Mouse (Mus musculus): ENCODE results near the gene Psma4. TPM values are rescaled to one million over a fixed set of nuclear protein-coding genes. Genes with fewer than 3 reads are reported as not detected.

Psma4 gene
- total and polyA plus RNA-seq, 2 experiments: 88.1 to 211 TPM

DNA sequence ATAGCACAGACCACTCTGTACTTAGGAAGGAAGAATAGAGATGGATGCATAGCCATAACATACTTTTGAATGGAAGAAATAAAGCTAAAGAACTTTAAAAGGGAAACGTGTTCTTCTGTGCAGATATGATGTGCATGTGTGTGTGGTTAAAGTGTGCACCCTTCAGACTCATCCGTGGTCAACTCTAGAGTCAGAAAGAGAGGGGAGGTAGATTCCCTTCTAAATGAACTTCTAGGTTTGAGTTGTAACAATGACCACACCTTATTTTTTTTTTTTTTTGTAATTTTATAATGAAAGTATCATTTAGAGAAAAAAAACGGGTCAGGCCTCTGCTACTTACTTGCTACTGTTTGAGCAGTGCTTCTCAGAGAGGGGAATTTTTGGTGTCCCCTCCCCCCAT is 39.8 kb downstream of the Psma4 start:
- no peak overlapping the region for H3K4me3 ChIP-seq (ENCODE audit: insufficient read depth, low read depth, low read length)
- no peak overlapping the region for H3K27ac ChIP-seq (replicated peaks; ENCODE audit: insufficient read depth, low read depth, low read length)
- no peaks in the 10 kb centered on the region for H3K27me3 ChIP-seq (ENCODE audit: control insufficient read depth, insufficient read depth, low read length)
- TF ChIP-seq CTCF (IDR thresholded peaks at IDR 0.05; ENCODE audit: low read depth, low read length) (no peak), POLR2A (IDR thresholded peaks at IDR 0.05; ENCODE audit: extremely low read depth, insufficient read depth, low read length) (no peak)
- H3K79me2 ChIP-seq (ENCODE audit: control insufficient read depth, insufficient read depth, low read length): no peaks in the 10 kb centered on the region
- no peak for DNase-seq (ENCODE audit: extremely low read depth, low read depth, low spot score)
- no peaks in the 10 kb centered on the region for H3K4me1 ChIP-seq (ENCODE audit: control insufficient read depth, insufficient read depth, low read length)
- 73% methylated on average over 3 of the region's 3 CpGs for WGBS
- H3K9ac ChIP-seq (ENCODE audit: low read depth, low read length): no peak overlapping the region
- no peaks in the 10 kb centered on the region for H3K36me3 ChIP-seq (ENCODE audit: control insufficient read depth, insufficient read depth, low read length)

DNA sequence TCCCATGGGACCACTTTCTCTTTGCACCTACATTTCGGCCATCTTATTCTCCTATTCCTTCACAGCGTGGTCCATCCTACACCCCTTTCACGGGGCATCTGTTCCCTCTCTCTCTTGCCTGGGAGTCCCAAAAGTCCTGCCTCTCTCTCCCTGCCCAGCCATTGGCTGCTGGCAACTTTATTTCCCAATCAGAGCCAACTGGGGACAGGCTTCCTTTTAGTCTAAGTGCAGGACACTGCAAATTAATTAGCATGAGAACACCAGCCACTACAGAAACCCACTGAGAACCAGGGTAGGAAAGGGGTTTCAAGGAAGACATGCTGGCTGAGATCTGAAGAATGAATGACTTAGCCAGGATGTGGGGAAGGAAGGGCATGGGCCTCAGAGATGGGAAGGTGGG is 43.8 kb downstream of the Psma4 start:
- 69% methylated on average over 3 of the region's 3 CpGs for WGBS
- Histone ChIP-seq H3K4me3 (ENCODE audit: insufficient read depth, low read depth, low read length) (no peak overlapping the region), H3K36me3 (ENCODE audit: control insufficient read depth, insufficient read depth, low read length) (no peaks in the 10 kb centered on the region), H3K27ac (replicated peaks; ENCODE audit: insufficient read depth, low read depth, low read length) (no peak overlapping the region), H3K9ac (ENCODE audit: low read depth, low read length) (no peak overlapping the region), H3K79me2 (ENCODE audit: control insufficient read depth, insufficient read depth, low read length) (no peaks in the 10 kb centered on the region), H3K4me1 (ENCODE audit: control insufficient read depth, insufficient read depth, low read length) (no peaks in the 10 kb centered on the region), H3K27me3 (ENCODE audit: control insufficient read depth, insufficient read depth, low read length) (no peaks in the 10 kb centered on the region)
- no peak for DNase-seq (ENCODE audit: extremely low read depth, low read depth, low spot score)
- no peak for TF ChIP-seq CTCF (IDR thresholded peaks at IDR 0.05; ENCODE audit: low read depth, low read length)
- TF ChIP-seq POLR2A (IDR thresholded peaks at IDR 0.05; ENCODE audit: extremely low read depth, insufficient read depth, low read length): no peak

DNA sequence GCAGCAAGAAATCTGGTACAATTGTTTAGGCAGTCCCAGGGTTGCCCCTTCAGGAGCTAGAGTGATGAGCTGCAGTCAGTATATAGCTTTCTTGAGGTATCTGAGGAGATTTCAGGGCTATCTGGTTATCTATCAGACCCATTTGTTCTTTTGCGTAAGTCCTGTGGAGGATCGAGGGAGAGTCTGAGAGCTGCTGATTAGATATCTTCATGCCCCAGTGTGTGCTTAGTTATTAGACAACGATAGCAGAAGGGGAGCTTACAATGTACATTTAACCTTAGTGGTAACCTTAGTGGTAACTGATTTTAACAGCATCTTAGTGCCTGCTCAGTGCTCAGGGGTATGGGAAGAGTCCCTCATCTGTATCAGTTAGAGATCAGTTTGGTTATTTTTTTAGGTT is 45.1 kb downstream of the Psma4 start:
- no peak for DNase-seq (ENCODE audit: extremely low read depth, low read depth, low spot score)
- Histone ChIP-seq H3K9ac (ENCODE audit: low read depth, low read length) (no peak overlapping the region), H3K27ac (replicated peaks; ENCODE audit: insufficient read depth, low read depth, low read length) (no peak overlapping the region), H3K79me2 (ENCODE audit: control insufficient read depth, insufficient read depth, low read length) (no peaks in the 10 kb centered on the region), H3K27me3 (ENCODE audit: control insufficient read depth, insufficient read depth, low read length) (no peaks in the 10 kb centered on the region), H3K36me3 (ENCODE audit: control insufficient read depth, insufficient read depth, low read length) (no peaks in the 10 kb centered on the region), H3K4me3 (ENCODE audit: insufficient read depth, low read depth, low read length) (no peak overlapping the region), H3K4me1 (ENCODE audit: control insufficient read depth, insufficient read depth, low read length) (no peaks in the 10 kb centered on the region)
- 69% methylated on average over 3 of the region's 3 CpGs for WGBS
- TF ChIP-seq POLR2A (IDR thresholded peaks at IDR 0.05; ENCODE audit: extremely low read depth, insufficient read depth, low read length) (no peak), CTCF (IDR thresholded peaks at IDR 0.05; ENCODE audit: low read depth, low read length) (no peak)

DNA sequence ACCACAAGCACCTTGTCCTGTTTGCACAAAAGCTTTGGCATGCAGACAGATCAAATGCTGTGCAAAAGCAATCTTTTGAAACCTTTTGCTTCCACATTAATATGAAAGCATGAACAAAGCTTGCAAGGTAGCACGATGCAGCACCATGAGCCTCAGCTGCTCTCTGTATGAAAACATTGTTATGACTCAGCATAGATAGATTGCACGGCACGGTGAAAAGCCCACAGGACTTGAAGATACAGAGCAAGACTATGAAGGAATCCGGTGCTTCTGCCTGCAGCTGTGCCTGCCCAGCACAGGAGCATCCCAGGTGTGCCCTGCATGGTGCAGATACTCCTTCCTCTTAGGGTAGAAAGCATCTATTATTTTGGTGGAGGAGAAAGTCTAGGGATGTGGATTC is 53.0 kb downstream of the Psma4 start:
- no peaks in the 10 kb centered on the region for H3K4me1 ChIP-seq (ENCODE audit: control insufficient read depth, insufficient read depth, low read length)
- no peak overlapping the region for H3K27ac ChIP-seq (replicated peaks; ENCODE audit: insufficient read depth, low read depth, low read length)
- H3K79me2 ChIP-seq (ENCODE audit: control insufficient read depth, insufficient read depth, low read length): no peaks in the 10 kb centered on the region
- no peaks in the 10 kb centered on the region for H3K27me3 ChIP-seq (ENCODE audit: control insufficient read depth, insufficient read depth, low read length)
- H3K4me3 ChIP-seq (ENCODE audit: insufficient read depth, low read depth, low read length): no peak overlapping the region
- WGBS: 75% methylated on average over 4 of the region's 4 CpGs
- DNase-seq (ENCODE audit: extremely low read depth, low read depth, low spot score): no peak
- TF ChIP-seq POLR2A (IDR thresholded peaks at IDR 0.05; ENCODE audit: extremely low read depth, insufficient read depth, low read length) (no peak), CTCF (IDR thresholded peaks at IDR 0.05; ENCODE audit: low read depth, low read length) (no peak)
- H3K36me3 ChIP-seq (ENCODE audit: control insufficient read depth, insufficient read depth, low read length): no peaks in the 10 kb centered on the region
- no peak overlapping the region for H3K9ac ChIP-seq (ENCODE audit: low read depth, low read length)

Other genes with a start within 250 kb of the Psma4 start
- gene Wdr61, start 216.3 kb upstream of the Psma4 start, total RNA-seq (2014; rRNA removed): 83.5 and 86.2 TPM in 2 replicates
- 38.4 and 38.6 TPM in 2 replicates for gene Wdr61, start 216.3 kb upstream of the Psma4 start, polyA plus RNA-seq (2012; rRNA removed)
- gene Crabp1, start 186.0 kb upstream of the Psma4 start, total RNA-seq (2014; rRNA removed): not detected in 2 replicates
- gene Crabp1, start 186.0 kb upstream of the Psma4 start, polyA plus RNA-seq (2012; rRNA removed): not detected in 2 replicates
- 53.8 and 58.7 TPM in 2 replicates for gene Ireb2, start 87.0 kb upstream of the Psma4 start, total RNA-seq (2014; rRNA removed)
- gene Ireb2, start 87.0 kb upstream of the Psma4 start, polyA plus RNA-seq (2012; rRNA removed): 7.1 and 7.7 TPM in 2 replicates
- gene Hykk, start 33.5 kb upstream of the Psma4 start, total RNA-seq (2014; rRNA removed): 67.9 and 68.5 TPM in 2 replicates
- gene Hykk, start 33.5 kb upstream of the Psma4 start, polyA plus RNA-seq (2012; rRNA removed): 8.7 and 12.1 TPM in 2 replicates
- gene AY074887, start 208 bp downstream of the Psma4 start, total RNA-seq (2014; rRNA removed): not detected in 2 replicates
- not detected in 2 replicates for gene AY074887, start 208 bp downstream of the Psma4 start, polyA plus RNA-seq (2012; rRNA removed)
- gene Chrna5, start 30.1 kb downstream of the Psma4 start, total RNA-seq (2014; rRNA removed): not detected in 2 replicates
- gene Chrna5, start 30.1 kb downstream of the Psma4 start, polyA plus RNA-seq (2012; rRNA removed): not detected in 2 replicates
- not detected in 2 replicates for gene Chrna3, start 75.8 kb downstream of the Psma4 start, total RNA-seq (2014; rRNA removed)
- gene Chrna3, start 75.8 kb downstream of the Psma4 start, polyA plus RNA-seq (2012; rRNA removed): not detected in 2 replicates
- gene Chrnb4, start 98.0 kb downstream of the Psma4 start, total RNA-seq (2014; rRNA removed): not detected in 2 replicates
- not detected in 2 replicates for gene Chrnb4, start 98.0 kb downstream of the Psma4 start, polyA plus RNA-seq (2012; rRNA removed)
- 17.4 and 18.2 TPM in 2 replicates for gene Ube2q2, start 198.1 kb downstream of the Psma4 start, total RNA-seq (2014; rRNA removed)
- gene Ube2q2, start 198.1 kb downstream of the Psma4 start, polyA plus RNA-seq (2012; rRNA removed): 5.5 and 6.5 TPM in 2 replicates